Mouse (Mus musculus): ENCODE data around the gene Gar1. TPM values are rescaled to one million over a fixed set of nuclear protein-coding genes. Genes with fewer than 3 reads are reported as not detected.

Gar1 gene
- polyA plus RNA-seq (2012; rRNA removed): 97.8 and 112 TPM in 2 replicates

GRCm38 (mm10) chr3:129831035-129831568, at the start of gene Gar1:
Gene Gar1 (minus strand): TSS chr3:129831396.

DNA sequence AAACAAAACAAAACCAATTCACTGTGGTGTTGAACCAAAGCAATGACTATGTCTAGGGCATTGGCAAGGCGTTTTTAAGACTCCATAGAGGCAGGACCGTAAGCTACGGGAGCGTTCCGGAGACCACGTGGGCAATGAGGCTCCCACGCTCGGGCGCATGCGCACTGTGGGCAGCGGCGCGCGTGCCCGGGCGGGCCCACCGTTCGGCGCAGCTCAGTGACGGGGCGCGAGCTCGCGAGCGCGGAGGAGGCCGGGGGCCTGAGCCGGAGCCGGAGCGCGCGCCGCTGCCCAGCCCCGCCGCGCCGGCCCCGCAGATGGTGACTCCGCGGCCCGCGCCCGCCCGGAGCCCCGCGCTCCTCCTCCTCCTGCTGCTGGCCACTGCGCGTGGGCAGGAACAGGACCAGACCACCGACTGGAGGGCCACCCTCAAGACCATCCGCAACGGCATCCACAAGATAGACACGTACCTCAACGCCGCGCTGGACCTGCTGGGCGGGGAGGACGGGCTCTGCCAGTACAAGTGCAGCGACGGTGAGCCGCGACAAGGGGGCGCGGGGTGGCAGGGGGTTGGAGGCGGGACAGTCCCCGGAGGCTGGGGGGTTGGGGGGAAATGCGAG, 47.3 kb upstream of the Gar1 start, which contains the start of gene Pla2g12a:
Gene Pla2g12a (plus strand): TSS at position 202 of the 617 bp plus-strand sequence.

GRCm38 (mm10) chr3:129835388-129835934, 4.3 kb upstream of the Gar1 start, which contains the start of gene Cfi:
Gene Cfi (plus strand): TSS chr3:129835884.

DNA sequence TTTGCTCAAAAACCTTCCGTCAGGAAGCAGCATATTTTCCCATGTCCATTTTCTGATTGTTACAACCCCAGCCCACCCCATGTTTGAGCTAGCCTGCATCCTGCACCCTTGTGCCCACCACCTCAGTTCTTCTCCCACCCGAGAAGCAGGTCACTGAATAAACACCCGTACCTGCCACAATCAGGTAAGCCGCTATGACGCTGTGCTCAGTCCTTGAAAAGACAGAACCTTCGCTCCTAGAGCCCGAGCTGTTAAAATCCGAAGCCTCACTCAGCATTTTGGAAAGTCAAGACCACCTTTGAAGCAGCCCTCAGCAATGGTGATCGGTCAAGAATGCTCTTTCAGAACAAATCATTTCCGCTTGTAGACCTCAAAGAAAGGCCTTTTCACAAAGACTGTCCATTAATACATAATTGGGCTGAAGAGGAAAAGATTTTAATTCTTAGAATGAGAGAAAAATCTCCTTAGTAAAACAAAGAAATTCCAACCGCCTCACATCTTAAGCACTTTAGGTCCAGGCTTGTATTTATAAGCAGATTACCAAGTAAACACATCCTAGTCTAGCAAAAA, 8.9 kb downstream of the Gar1 start, which contains the start of gene Rrh:
Gene Rrh (minus strand): TSS at position 382 of the 570 bp plus-strand sequence.

DNA sequence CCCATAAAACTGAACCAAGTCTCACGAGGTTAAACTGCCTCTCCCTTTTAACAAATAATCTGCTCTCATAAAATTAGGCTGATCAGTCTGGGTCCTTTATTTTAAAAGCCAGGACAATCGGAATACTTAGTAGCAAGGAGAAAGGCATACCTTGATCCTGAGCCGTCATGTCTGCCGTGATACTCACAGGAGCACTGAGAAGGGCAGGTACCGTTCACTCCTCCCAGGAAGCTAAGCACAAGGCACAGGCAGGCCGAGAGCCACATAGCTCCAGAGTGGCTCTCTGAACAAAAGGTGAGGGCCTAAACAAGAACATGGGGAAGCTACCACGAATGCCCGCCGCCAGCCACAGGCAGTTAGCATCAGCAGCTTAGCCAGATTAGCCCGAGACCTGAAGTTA, 27.4 kb downstream of the Gar1 start, which contains the start of gene Lrit3:
Gene Lrit3 (minus strand): TSS at position 266 of the 400 bp plus-strand sequence.

Other genes with a start within 250 kb of the Gar1 start
- 0.62 and 0.98 TPM in 2 replicates for gene Egf, start 76.1 kb downstream of the Gar1 start, polyA plus RNA-seq (2012; rRNA removed)
- gene Lrit3, start 27.4 kb downstream of the Gar1 start, polyA plus RNA-seq (2012; rRNA removed): not detected in 2 replicates
- 0.09 and 0.14 TPM in 2 replicates for gene Rrh, start 8.8 kb downstream of the Gar1 start, polyA plus RNA-seq (2012; rRNA removed)
- 98.9 and 99.9 TPM in 2 replicates for gene Cfi, start 4.5 kb upstream of the Gar1 start, polyA plus RNA-seq (2012; rRNA removed)
- gene Pla2g12a, start 47.2 kb upstream of the Gar1 start, polyA plus RNA-seq (2012; rRNA removed): 44.2 and 47.2 TPM in 2 replicates
- gene Casp6, start 70.0 kb upstream of the Gar1 start, polyA plus RNA-seq (2012; rRNA removed): 19.8 and 23.5 TPM in 2 replicates
- gene Mcub, start 138.8 kb upstream of the Gar1 start, polyA plus RNA-seq (2012; rRNA removed): 6.4 TPM in 2 replicates
- 15.2 and 16.9 TPM in 2 replicates for gene Sec24b, start 230.2 kb upstream of the Gar1 start, polyA plus RNA-seq (2012; rRNA removed)

All from liver, embryonic 14 days (tissue).